Mouse (Mus musculus): Measurements from ENCODE around the gene Ndel1.

DNA sequence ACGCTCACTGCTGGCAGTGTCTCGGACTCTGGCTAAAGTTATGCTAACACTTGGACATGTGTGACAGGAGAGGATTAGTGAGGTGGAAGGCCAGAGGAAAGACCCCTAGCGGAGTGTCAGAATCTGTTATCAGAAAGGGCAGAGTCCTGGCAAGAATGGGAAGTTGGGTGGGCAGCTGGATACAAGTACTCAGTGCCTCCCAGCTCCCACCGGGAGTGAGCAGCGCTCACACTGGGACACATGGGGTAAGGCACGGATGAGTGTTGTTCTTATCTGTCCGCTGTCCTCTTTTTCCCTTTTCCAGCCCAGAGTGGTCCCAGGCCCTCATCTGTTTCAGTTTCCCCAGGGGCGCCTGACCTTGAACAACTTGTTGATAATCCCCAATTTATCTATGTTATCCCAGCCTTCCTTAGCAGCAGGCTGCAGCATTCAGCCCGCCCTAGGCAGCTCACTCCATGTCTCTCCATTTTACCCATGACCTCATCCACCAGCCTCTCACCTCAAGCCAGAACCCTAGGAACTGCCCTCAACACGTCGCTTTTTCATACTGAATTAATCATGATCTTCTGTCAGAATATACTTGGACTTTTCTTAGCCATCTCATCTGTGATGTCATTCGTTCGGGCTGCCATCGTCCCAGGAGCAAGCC lies 91.1 kb downstream of the Ndel1 start:
- no peak for TF ChIP-seq CTCF (IDR thresholded peaks at IDR 0.05; ENCODE audit: low read depth, low read length)
- no peak for TF ChIP-seq POLR2AphosphoS5 (IDR thresholded peaks at IDR 0.05; ENCODE audit: insufficient replicate concordance, low read depth, low read length)
- no peak for TF ChIP-seq TAL1 (conservative IDR thresholded peaks at IDR 0.05; ENCODE audit: low read depth, low read length)
